Mouse (Mus musculus) liver, embryonic 15.5 days (tissue): ENCODE measurements around the gene Cacybp. TPM values are rescaled to one million over a fixed set of nuclear protein-coding genes. Genes with fewer than 3 reads are reported as not detected.

Experiments
- ATAC-seq: fragments of 200-750 bp; cut with Nextera tagmentation; 2 replicates; pipeline ENCODE4 v1.8.0; 2017; ENCODE audit warnings: moderate number of reproducible peaks, mild to moderate bottlenecking, moderate library complexity; ENCODE audit not compliant: insufficient read depth
- H3K27ac ChIP-seq: fragments of 300-500 bp; sonication (generic); replicated peaks from 2 replicates; pipeline ENCODE4 v1.5.1; 2015; ENCODE audit warnings: mild to moderate bottlenecking, inconsistent platforms
- H3K27me3 ChIP-seq: fragments of 300-500 bp; sonication (generic); 2 replicates; pipeline ENCODE4 v1.6.1; 2015; ENCODE audit warnings: mild to moderate bottlenecking, inconsistent platforms
- H3K36me3 ChIP-seq: fragments of 300-500 bp; sonication (generic); replicated peaks from 2 replicates; pipeline ENCODE4 v1.6.1; 2015; ENCODE audit warnings: moderate library complexity, mild to moderate bottlenecking, inconsistent platforms
- H3K4me1 ChIP-seq: fragments of 300-500 bp; sonication (generic); replicated peaks from 2 replicates; pipeline ENCODE4 v1.6.1; 2015; ENCODE audit warnings: inconsistent platforms
- H3K4me2 ChIP-seq: fragments of 300-500 bp; sonication (generic); 2 replicates; pipeline ENCODE4 v1.6.1; 2015; ENCODE audit warnings: moderate library complexity, mild to moderate bottlenecking, inconsistent platforms
- H3K4me3 ChIP-seq: fragments of 300-500 bp; sonication (generic); replicated peaks from 2 replicates; pipeline ENCODE4 v1.5.1; 2015; ENCODE audit warnings: mild to moderate bottlenecking, inconsistent platforms
- H3K9ac ChIP-seq: fragments of 300-500 bp; sonication (generic); 2 replicates; pipeline ENCODE4 v1.6.1; 2015; ENCODE audit warnings: moderate library complexity, mild to moderate bottlenecking, inconsistent platforms
- H3K9me3 ChIP-seq: fragments of 300-500 bp; sonication (generic); replicated peaks from 2 replicates; pipeline ENCODE4 v1.6.1; 2016; ENCODE audit warnings: inconsistent platforms
- WGBS: fragments of 180-500 bp; shearing (Covaris S2); methylation state at CpG from one replicate; pipeline ENCODE4 v1.1.7; 2015; ENCODE audit warnings: mixed read lengths; ENCODE audit not compliant: insufficient replicate concordance; 5-methylcytosine and 5-hydroxymethylcytosine counted together
- polyA plus RNA-seq: library from polyadenylated mRNA; unstranded; fragments of >200 nt; fragmentation: Nextera tagmentation; extraction: Ambion mirVana; gene quantifications from 2 replicates; pipeline ENCODE4 v1.2.1, GENCODE M21; 2015

Gene Cacybp
- polyA plus RNA-seq, 1 experiment from 2014 or later, result 117 TPM

GRCm38 (mm10) chr1:160166600-160166999 lies 46.1 kb downstream of the Cacybp start:
- Histone ChIP-seq H3K9me3 (no peaks in the 10 kb centered on the region), H3K36me3 (no peaks in the 10 kb centered on the region), H3K4me3 (no peak overlapping the region), H3K4me1 (no peaks in the 10 kb centered on the region), H3K4me2 (no peak overlapping the region), H3K9ac (no peak overlapping the region), H3K27me3 (no peaks in the 10 kb centered on the region), H3K27ac (no peak overlapping the region)
- no peak for ATAC-seq
- 70% methylated on average over 3 of the region's 5 CpGs for WGBS

DNA sequence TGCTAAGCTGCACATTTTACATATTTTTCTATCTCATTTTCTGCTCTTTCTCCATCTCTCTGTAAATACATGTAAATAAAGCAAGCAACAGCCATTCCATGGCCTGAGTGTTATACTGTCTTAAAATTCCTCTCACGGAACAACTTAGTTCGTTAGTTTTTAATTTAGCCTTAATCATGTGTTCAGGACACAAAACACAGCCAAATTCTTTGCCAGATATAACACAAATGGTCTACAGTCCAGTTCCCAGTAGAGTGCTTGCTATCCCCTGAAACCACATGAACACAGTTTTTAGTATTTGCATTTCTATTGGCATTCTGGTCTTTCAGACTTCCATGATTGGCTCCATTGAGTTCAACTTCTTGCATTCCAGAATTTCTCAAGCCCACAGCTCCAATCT lies 54.5 kb downstream of the Cacybp start:
- H3K4me2 ChIP-seq, result no peak overlapping the region
- no peaks in the 10 kb centered on the region for H3K9me3 ChIP-seq
- H3K36me3 ChIP-seq, result no peaks in the 10 kb centered on the region
- no peaks in the 10 kb centered on the region for H3K27me3 ChIP-seq
- H3K4me3 ChIP-seq, result no peak overlapping the region
- no peak overlapping the region for H3K9ac ChIP-seq
- no peaks in the 10 kb centered on the region for H3K4me1 ChIP-seq
- no peak overlapping the region for H3K27ac ChIP-seq
- no peak for ATAC-seq
- WGBS, result 77% methylated on average over 2 of the region's 2 CpGs

GRCm38 (mm10) chr1:160153480-160153879 lies 59.2 kb downstream of the Cacybp start, which contains the start of gene Tnn:
Gene Tnn, minus strand, starts transcription at chr1:160153580.
- no peak within 1 kb of the TSS for H3K4me2 ChIP-seq
- no peak for ATAC-seq

More at GRCm38 (mm10) chr1:160153480-160153879, 59.2 kb downstream of the Cacybp start, which contains the start of gene Tnn:
- no peak within 1 kb of the TSS for H3K4me3 ChIP-seq
- H3K4me1 ChIP-seq, result no peaks in the 10 kb centered on the region
- no peaks in the 10 kb centered on the region for H3K27me3 ChIP-seq
- H3K9me3 ChIP-seq, result no peaks in the 10 kb centered on the region
- no peak within 1 kb of the TSS for H3K9ac ChIP-seq
- H3K36me3 ChIP-seq, result no peaks in the 10 kb centered on the region
- 50% methylated on average over 8 of the region's 8 CpGs for WGBS
- no peak within 1 kb of the TSS for H3K27ac ChIP-seq

Other genes starting within 250 kb of the Cacybp start
- 24.9 and 25.5 TPM in 2 replicates for gene 4930523C07Rik, start 168.5 kb downstream of the Cacybp start, polyA plus RNA-seq
- gene Tnn, start 59.3 kb downstream of the Cacybp start, polyA plus RNA-seq, result 0.07 and 0.10 TPM in 2 replicates
- 145 and 174 TPM in 2 replicates for gene Mrps14, start 17.7 kb downstream of the Cacybp start, polyA plus RNA-seq